Mouse (Mus musculus): ENCODE data around the gene Eid2. TPM values are rescaled to one million over a fixed set of nuclear protein-coding genes. Genes with fewer than 3 reads are reported as not detected.

Eid2 gene
- 37.7 and 38.6 TPM in 2 replicates for polyA plus RNA-seq (2012; rRNA removed)

GRCm38 (mm10) chr7:28267129-28268041 lies at the start of gene Eid2:
Gene Eid2 (plus strand): TSS chr7:28267881.

GRCm38 (mm10) chr7:28277615-28278278 lies 10.1 kb downstream of the Eid2 start, which contains the start of gene Eid2b:
Gene Eid2b (plus strand): TSS chr7:28277739.

GRCm38 (mm10) chr7:28290638-28291590 lies 23.2 kb downstream of the Eid2 start, which contains the start of gene Selenov:
Gene Selenov (minus strand): TSS chr7:28291186.

DNA sequence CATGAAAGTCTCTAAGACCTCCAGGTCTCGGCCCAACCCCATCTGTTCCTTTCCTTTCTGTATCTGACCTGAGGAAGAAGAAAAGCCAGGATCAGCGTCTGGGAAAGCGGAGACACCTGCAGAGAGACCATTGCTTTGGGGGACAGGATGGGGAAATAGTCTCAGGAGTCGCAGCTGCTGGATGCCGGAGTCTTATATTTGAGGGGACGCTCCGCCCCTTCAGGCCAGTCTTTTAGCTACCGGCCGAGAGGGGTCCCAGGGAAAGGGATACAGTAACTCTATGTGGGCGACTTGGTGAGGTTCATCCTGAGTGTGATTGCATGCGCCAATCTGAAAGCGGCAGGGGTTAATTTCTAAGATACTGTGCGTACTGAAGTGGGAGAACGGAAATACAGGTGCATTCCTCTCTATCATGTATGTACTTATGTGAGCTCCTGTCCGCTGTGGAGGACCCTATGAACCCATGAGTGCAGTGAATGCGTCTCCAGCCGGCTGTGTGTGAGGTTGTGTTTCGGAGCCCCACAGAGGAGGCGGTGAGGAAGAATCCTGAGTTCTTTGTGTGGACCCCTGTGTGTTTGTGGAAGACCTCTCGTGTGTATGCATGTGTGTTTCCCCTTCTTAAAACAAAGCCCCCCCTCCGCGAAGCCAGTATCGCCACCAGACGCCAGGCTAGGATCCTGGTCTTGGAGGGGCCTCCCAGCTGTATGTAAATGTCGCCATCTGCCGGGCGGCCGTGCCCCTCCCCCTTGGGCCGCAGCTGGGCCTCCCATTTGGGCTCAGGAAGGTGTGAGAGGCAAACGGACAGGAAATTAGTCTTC lies 34.1 kb downstream of the Eid2 start, which contains the start of gene Dll3:
TSS of gene Dll3 (minus strand) at position 623 of the 818 bp plus-strand sequence.

DNA sequence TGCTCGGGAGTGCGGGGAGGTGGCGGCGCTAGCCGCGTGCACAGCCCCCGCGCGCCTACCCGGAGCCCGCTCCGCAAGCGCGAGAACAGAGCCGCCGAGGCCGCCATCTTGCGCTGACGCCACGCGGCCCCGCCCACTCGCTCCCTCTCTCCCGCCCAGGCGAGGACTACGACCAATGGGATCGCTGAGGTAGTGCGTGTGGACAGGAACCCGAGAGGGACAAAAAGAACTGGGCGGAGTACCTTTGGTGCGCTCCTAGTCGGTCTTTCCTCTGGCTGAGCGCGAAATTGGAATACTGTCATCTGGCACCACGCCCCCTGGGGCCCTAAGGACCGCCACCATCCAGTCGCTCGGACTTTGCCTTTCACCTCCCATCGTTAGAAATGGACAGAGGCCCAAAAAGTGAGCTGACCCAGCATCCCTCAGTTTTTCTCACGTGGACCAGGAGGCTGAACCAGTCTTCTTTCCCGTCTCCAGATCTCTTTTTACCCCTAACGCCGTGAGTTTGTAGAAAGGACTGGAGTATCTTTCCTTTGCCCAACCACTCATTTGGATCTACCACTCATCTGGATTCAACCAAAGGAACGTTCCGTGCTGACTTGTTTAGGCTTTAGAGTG lies 44.4 kb downstream of the Eid2 start, which contains the start of gene Timm50:
TSS of gene Timm50 (minus strand) at position 147 of the 618 bp plus-strand sequence.

Other genes with a start within 250 kb of the Eid2 start
- 270 and 316 TPM in 2 replicates for gene Psmc4, start 217.8 kb upstream of the Eid2 start, polyA plus RNA-seq (2012; rRNA removed)
- 0.12 and 0.27 TPM in 2 replicates for gene Fcgbp, start 196.6 kb upstream of the Eid2 start, polyA plus RNA-seq (2012; rRNA removed)
- 0.02 and 0.04 TPM in 2 replicates for gene 9530053A07Rik, start 138.4 kb upstream of the Eid2 start, polyA plus RNA-seq (2012; rRNA removed)
- 311 and 605 TPM in 2 replicates for gene Fbl, start 98.2 kb upstream of the Eid2 start, polyA plus RNA-seq (2012; rRNA removed)
- 27.0 and 31.1 TPM in 2 replicates for gene Dyrk1b, start 88.4 kb upstream of the Eid2 start, polyA plus RNA-seq (2012; rRNA removed)
- gene Eid2b, start 9.9 kb downstream of the Eid2 start, polyA plus RNA-seq (2012; rRNA removed) = 13.9 and 15.5 TPM in 2 replicates
- 0.65 and 3.9 TPM in 2 replicates for gene Selenov, start 23.3 kb downstream of the Eid2 start, polyA plus RNA-seq (2012; rRNA removed)
- 41.2 and 93.1 TPM in 2 replicates for gene Dll3, start 34.4 kb downstream of the Eid2 start, polyA plus RNA-seq (2012; rRNA removed)
- 99.1 and 125 TPM in 2 replicates for gene Timm50, start 44.2 kb downstream of the Eid2 start, polyA plus RNA-seq (2012; rRNA removed)
- 102 and 105 TPM in 2 replicates for gene Supt5, start 70.9 kb downstream of the Eid2 start, polyA plus RNA-seq (2012; rRNA removed)
- gene Rps16, start 82.8 kb downstream of the Eid2 start, polyA plus RNA-seq (2012; rRNA removed) = 2,195 and 2,197 TPM in 2 replicates
- 44.0 and 64.1 TPM in 2 replicates for gene Plekhg2, start 104.7 kb downstream of the Eid2 start, polyA plus RNA-seq (2012; rRNA removed)
- 3.4 and 4.2 TPM in 2 replicates for gene Zfp36, start 112.4 kb downstream of the Eid2 start, polyA plus RNA-seq (2012; rRNA removed)
- gene Med29, start 124.8 kb downstream of the Eid2 start, polyA plus RNA-seq (2012; rRNA removed) = 32.8 and 45.9 TPM in 2 replicates
- gene Paf1, start 125.1 kb downstream of the Eid2 start, polyA plus RNA-seq (2012; rRNA removed) = 124 and 409 TPM in 2 replicates
- gene Gmfg, start 169.6 kb downstream of the Eid2 start, polyA plus RNA-seq (2012; rRNA removed) = 10.2 and 17.1 TPM in 2 replicates
- 17.1 and 23.3 TPM in 2 replicates for gene Lrfn1, start 184.1 kb downstream of the Eid2 start, polyA plus RNA-seq (2012; rRNA removed)
- not detected in 2 replicates for gene Ifnl2, start 242.6 kb downstream of the Eid2 start, polyA plus RNA-seq (2012; rRNA removed)

All from central nervous system, embryonic 11.5 days (tissue).